Mouse (Mus musculus) liver, adult 2 months (tissue): ENCODE data around the gene Cela1.

Experiments used
- CTCF ChIP-seq: fragments of 200-500 bp; IDR thresholded peaks from 2 replicates; pipeline ENCODE4 v1.5.1; 2011; ENCODE audit warnings: low read depth, low read length, control low read depth
- POLR2A ChIP-seq: fragments of 200-500 bp; IDR thresholded peaks from 2 replicates; pipeline ENCODE4 v1.6.1; 2011; ENCODE audit warnings: low read length, control low read depth; ENCODE audit not compliant: insufficient read depth; ENCODE audit errors: extremely low read depth

DNA sequence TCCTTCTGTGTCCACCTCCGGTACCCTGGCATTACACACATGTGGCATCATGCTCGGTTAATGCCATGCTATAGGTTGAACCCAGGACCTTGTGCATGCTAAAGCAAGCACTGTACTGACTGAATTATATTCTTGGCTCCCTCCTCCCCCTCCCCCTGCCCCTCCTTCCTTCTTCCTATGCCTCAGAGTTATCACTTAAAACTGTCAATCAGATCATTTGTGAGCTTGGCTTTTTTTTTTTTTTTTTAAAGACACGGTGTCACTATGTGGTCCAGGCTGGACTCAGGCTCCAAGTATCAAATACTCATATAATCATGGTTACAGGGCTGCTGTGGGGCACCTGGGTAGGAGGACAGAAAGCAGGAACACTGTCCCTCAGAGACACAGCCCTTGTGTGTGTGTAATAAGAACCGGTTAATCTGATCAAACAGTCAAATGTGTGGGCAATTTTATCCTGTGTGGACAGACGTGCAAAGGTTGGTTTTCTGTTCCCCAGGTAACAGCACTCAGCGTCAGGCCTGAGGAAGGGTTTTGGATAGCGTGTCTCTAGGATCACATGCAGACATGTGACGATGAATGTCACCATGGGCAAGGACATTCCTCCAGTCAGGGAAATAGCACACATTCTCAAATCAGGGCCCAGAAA lies 20.8 kb upstream of the Cela1 start:
- no peak for TF ChIP-seq POLR2A
- TF ChIP-seq CTCF: no peak
